Mouse (Mus musculus) cortical plate, adult 2 months (tissue): ENCODE measurements around the gene Ctu2.

ENCODE experiments used
- CTCF ChIP-seq: fragments of 200-500 bp; IDR thresholded peaks from 2 replicates; pipeline ENCODE4 v1.5.1; 2011; ENCODE audit warnings: mild to moderate bottlenecking, control low read depth, low read length; ENCODE audit not compliant: insufficient read depth; ENCODE audit errors: extremely low read depth
- POLR2A ChIP-seq: fragments of 200-500 bp; IDR thresholded peaks from 2 replicates; pipeline ENCODE4 v1.6.1; 2011; ENCODE audit warnings: mild to moderate bottlenecking, low read length, control low read depth; ENCODE audit not compliant: insufficient read depth; ENCODE audit errors: extremely low read depth

- no peak for TF ChIP-seq CTCF
- TF ChIP-seq POLR2A: no peak
Measured at GRCm38 (mm10) chr8:122484831-122485230, 8.9 kb downstream of the Ctu2 start.
